Mouse (Mus musculus) forebrain, embryonic 16.5 days (tissue): ENCODE results near the gene Mef2b. TPM values are rescaled to one million over a fixed set of nuclear protein-coding genes. Genes with fewer than 3 reads are reported as not detected.

Experiments
- microRNA-seq: library from miRNA; unstranded; fragments of <30 nt; microRNA quantifications from one replicate; pipeline ENCODE4, GENCODE M21; 2017
- polyA plus RNA-seq: library from polyadenylated mRNA; unstranded; fragments of >200 nt; fragmentation: Nextera tagmentation; extraction: Ambion mirVana; gene quantifications from 2 replicates; pipeline ENCODE4 v1.2.1, GENCODE M21; 2015

Gene Mef2b
- polyA plus RNA-seq, 1 experiment from 2014 or later: 0.34 TPM

Small RNA genes within 50 kb of the gene (microRNA-seq; reads per million reads assigned to microRNA genes)
- gene Mir7066: 4.4 reads per million, percentile 19 among the genes with 10 or more reads in this experiment

Other genes with a start within 250 kb of the Mef2b start
- gene Tssk6, start 237.5 kb upstream of the Mef2b start, polyA plus RNA-seq: 2.7 and 2.8 TPM in 2 replicates
- 144 and 145 TPM in 2 replicates for gene Ndufa13, start 237.2 kb upstream of the Mef2b start, polyA plus RNA-seq
- 6.7 and 10.1 TPM in 2 replicates for gene Yjefn3, start 237.0 kb upstream of the Mef2b start, polyA plus RNA-seq
- gene Gatad2a, start 143.3 kb upstream of the Mef2b start, polyA plus RNA-seq: 22.6 and 23.5 TPM in 2 replicates
- 85.6 and 93.5 TPM in 2 replicates for gene Mau2, start 97.0 kb upstream of the Mef2b start, polyA plus RNA-seq
- 59.2 and 67.5 TPM in 2 replicates for gene Sugp1, start 96.9 kb upstream of the Mef2b start, polyA plus RNA-seq
- 1.0 and 1.2 TPM in 2 replicates for gene Tm6sf2, start 66.8 kb upstream of the Mef2b start, polyA plus RNA-seq
- 0.25 and 0.63 TPM in 2 replicates for gene Hapln4, start 56.3 kb upstream of the Mef2b start, polyA plus RNA-seq
- 145 and 166 TPM in 2 replicates for gene Ncan, start 18.8 kb upstream of the Mef2b start, polyA plus RNA-seq
- 44.0 and 44.8 TPM in 2 replicates for gene Nr2c2ap, start 8.4 kb upstream of the Mef2b start, polyA plus RNA-seq
- 10.5 and 14.4 TPM in 2 replicates for gene Rfxank, start 557 bp upstream of the Mef2b start, polyA plus RNA-seq
- gene Borcs8, start 212 bp upstream of the Mef2b start, polyA plus RNA-seq: 48.1 and 60.0 TPM in 2 replicates
- 58.4 and 67.7 TPM in 2 replicates for gene Tmem161a, start 32.6 kb downstream of the Mef2b start, polyA plus RNA-seq
- gene Slc25a42, start 72.6 kb downstream of the Mef2b start, polyA plus RNA-seq: 4.0 and 7.2 TPM in 2 replicates
- 87.6 and 104 TPM in 2 replicates for gene Sugp2, start 94.5 kb downstream of the Mef2b start, polyA plus RNA-seq
- 101 and 109 TPM in 2 replicates for gene Armc6, start 94.8 kb downstream of the Mef2b start, polyA plus RNA-seq
- gene Homer3, start 143.1 kb downstream of the Mef2b start, polyA plus RNA-seq: 47.2 and 49.4 TPM in 2 replicates
- gene Ddx49, start 162.8 kb downstream of the Mef2b start, polyA plus RNA-seq: 53.7 and 57.5 TPM in 2 replicates
- 270 and 273 TPM in 2 replicates for gene Cope, start 162.8 kb downstream of the Mef2b start, polyA plus RNA-seq
- gene Cers1, start 176.1 kb downstream of the Mef2b start, polyA plus RNA-seq: 32.7 and 35.8 TPM in 2 replicates
- 3.9 and 5.8 TPM in 2 replicates for gene Gdf1, start 190.1 kb downstream of the Mef2b start, polyA plus RNA-seq
- 11.8 and 13.6 TPM in 2 replicates for gene Upf1, start 213.6 kb downstream of the Mef2b start, polyA plus RNA-seq
- gene Comp, start 233.8 kb downstream of the Mef2b start, polyA plus RNA-seq: 0.51 and 0.75 TPM in 2 replicates